Mouse (Mus musculus) layer of hippocampus, postnatal 14 days (tissue): ENCODE measurements around the gene Cryl1. TPM values are rescaled to one million over a fixed set of nuclear protein-coding genes. Genes with fewer than 3 reads are reported as not detected.

ENCODE experiments used
- DNase-seq, 2 experiments: peaks; one replicate each; pipeline ENCODE4 v3.0.0; 2021 to 2022; ENCODE audit warnings: low spot score in 2 of 2, mixed read lengths in 1 of 2
- total RNA-seq, 2 experiments: library from RNA; stranded (reverse); gene quantifications; 2 replicates each; pipeline ENCODE4 v1.2.3; 2021

Gene Cryl1
- total RNA-seq, 2 experiments from 2014 or later: 23.3 to 23.5 TPM

- no peak for DNase-seq
These were observed 23.1 kb downstream of the Cryl1 start for GRCm38 (mm10) chr14:57375205-57375604.

GRCm38 (mm10) chr14:57372348-57373102, 25.8 kb downstream of the Cryl1 start:
- DNase-seq: peak; percentile 61 to 84

- no peak for DNase-seq
These were observed 31.0 kb downstream of the Cryl1 start for GRCm38 (mm10) chr14:57367327-57367726.

- no peak for DNase-seq
These were observed 31.6 kb downstream of the Cryl1 start for GRCm38 (mm10) chr14:57366724-57367123.

- no peak for DNase-seq
These were observed 33.0 kb downstream of the Cryl1 start for GRCm38 (mm10) chr14:57365341-57365740.

GRCm38 (mm10) chr14:57363833-57364232, 34.5 kb downstream of the Cryl1 start:
- DNase-seq: no peak

- DNase-seq: peak; percentile 72 to 88
These were observed 35.3 kb downstream of the Cryl1 start for GRCm38 (mm10) chr14:57362726-57363660.

GRCm38 (mm10) chr14:57357030-57357429, 41.3 kb downstream of the Cryl1 start:
- DNase-seq: no peak

- no peak for DNase-seq
These were observed 46.7 kb downstream of the Cryl1 start for GRCm38 (mm10) chr14:57351521-57352235.

GRCm38 (mm10) chr14:57349955-57350354, 48.4 kb downstream of the Cryl1 start:
- no peak for DNase-seq

GRCm38 (mm10) chr14:57348155-57348554, 50.2 kb downstream of the Cryl1 start:
- no peak for DNase-seq

- DNase-seq: no peak
These were observed 52.2 kb downstream of the Cryl1 start for GRCm38 (mm10) chr14:57346135-57346534.

GRCm38 (mm10) chr14:57344781-57345492, 53.4 kb downstream of the Cryl1 start:
- DNase-seq: no peak

- no peak for DNase-seq
These were observed 55.1 kb downstream of the Cryl1 start for GRCm38 (mm10) chr14:57343057-57343750.

GRCm38 (mm10) chr14:57342316-57343055, 55.8 kb downstream of the Cryl1 start:
- DNase-seq: no peak

- DNase-seq: no peak
These were observed 59.7 kb downstream of the Cryl1 start for GRCm38 (mm10) chr14:57338666-57339065.

GRCm38 (mm10) chr14:57334833-57335232, 63.5 kb downstream of the Cryl1 start:
- DNase-seq: no peak

- no peak for DNase-seq
These were observed 65.8 kb downstream of the Cryl1 start for GRCm38 (mm10) chr14:57332503-57332902.

- DNase-seq: no peak
These were observed 67.2 kb downstream of the Cryl1 start for GRCm38 (mm10) chr14:57331097-57331496.
